Mouse (Mus musculus): Measurements from ENCODE around the gene Elk1.

DNA sequence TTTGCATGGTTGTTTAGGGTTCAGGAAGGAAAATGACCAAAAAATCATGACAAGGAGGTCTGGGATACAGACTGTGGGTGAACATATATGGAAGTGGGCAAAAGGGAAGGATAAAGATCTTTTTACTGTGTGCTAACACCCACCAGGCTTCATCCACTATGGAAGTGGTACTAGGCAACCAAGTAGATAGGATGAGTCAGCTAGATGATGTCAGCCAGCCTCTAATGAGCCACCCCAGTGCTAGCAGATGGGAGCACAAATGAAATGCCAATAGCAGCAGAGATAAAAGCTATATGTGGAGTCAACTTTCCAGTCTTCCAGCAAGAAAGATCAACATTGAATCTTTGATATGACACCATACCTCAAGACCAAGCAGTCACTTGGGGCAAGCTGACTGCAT is 35.3 kb downstream of the Elk1 start:
- no peak for TF ChIP-seq CTCF (IDR thresholded peaks at IDR 0.05; ENCODE audit: low read depth)
- TF ChIP-seq EP300 (optimal IDR thresholded peaks at IDR 0.05) = no peak

All from stomach, postnatal 0 days (tissue).